18 mouse cellular contexts compared by ENCODE assay signal in genomic region chr6:54075419-54075818, GRCm38 (mm10). TPM values are rescaled to one million over a fixed set of nuclear protein-coding genes. Genes with fewer than 3 reads are reported as not detected.
DNase-seq lines count a peak whose midpoint lies in the region; ATAC-seq and TF ChIP-seq lines count a peak whose summit lies in the region.
"Had no signal": no experiment of that assay in that cellular context is flagged by ENCODE, and none has a peak within 500 bp of the region (broad histone marks: within the 10 kb centered on the region; RNA-seq: fewer than 3 reads in every experiment).

No protein-coding gene starts in this region.

- peak; percentile 28; the same call in 1 of the 2 replicates for ATAC-seq in granulocyte monocyte progenitor cell, adult 5-6 weeks (replicated peaks; ENCODE audit: poor library complexity, severe bottlenecking)

- peaks cover 70% of the 10 kb centered on the region for H3K4me1 ChIP-seq in cerebellum, adult 2 months (ENCODE audit: control insufficient read depth, insufficient read depth, low read length)

- H3K27ac ChIP-seq in cerebellum, adult 2 months (ENCODE audit: insufficient read depth, low read length) = peak overlapping the region; percentile 29
- H3K27ac ChIP-seq: forebrain, embryonic 12.5 days; heart, embryonic 13.5 days had no signal

- peak; percentile 8 for DNase-seq in 416B (ENCODE audit: low read depth)
- peak; percentile 61 for DNase-seq in adrenal gland, adult 8-10 months
- peak; percentile 75 to 87 for DNase-seq in cerebellum, adult 2 months
- DNase-seq in layer of hippocampus, adult 8-10 months (ENCODE audit: low spot score in 2 of 2) = no peak
- no peak for DNase-seq in right cerebral cortex, postnatal 25 days
- DNase-seq in lung, adult 18-20 months = no peak
- DNase-seq: gastrocnemius, postnatal 36 days; heart, postnatal 4 days; kidney, adult 2 months; layer of hippocampus, postnatal 36 days; liver; lung, adult 2 months; lung, postnatal 36 days; midbrain, embryonic 14.5 days; thymus, adult 18-20 months had no signal

- H3K4me3 ChIP-seq in cerebellum, adult 2 months (replicated peaks; ENCODE audit: insufficient read depth, low read depth, low read length) = no peak overlapping the region
- H3K4me3 ChIP-seq: forebrain, embryonic 12.5 days; heart, embryonic 13.5 days had no signal

- 17% methylated on average over 6 of the region's 6 CpGs for WGBS in cerebellum, adult 2 months

- no peak for TF ChIP-seq POLR2A in cerebellum, adult 2 months (IDR thresholded peaks at IDR 0.05; ENCODE audit: borderline replicate concordance, insufficient read depth, low read length)

- no peaks in the 10 kb centered on the region for H3K27me3 ChIP-seq in cerebellum, adult 2 months (ENCODE audit: control insufficient read depth, insufficient read depth, low read length)
- H3K27me3 ChIP-seq: forebrain, embryonic 12.5 days; heart, embryonic 13.5 days had no signal

- TF ChIP-seq CTCF in cerebellum, adult 2 months (IDR thresholded peaks at IDR 0.05; ENCODE audit: borderline replicate concordance, insufficient read depth, low read depth, low read length) = no peak

RNA-seq across cellular contexts. Expression of gene Chn2, which starts 36.1 kb away (rescaled TPM):
- 10 to 100 TPM in 2 of 4 experiments, 1 to 10 TPM in 2; 7.1 to 24.4 (median 16.6) TPM for total RNA-seq in adrenal gland, adult 8-10 months (2022)
- polyA plus RNA-seq in cerebellum, adult 2 months (2012; rRNA removed) = 574 and 684 TPM in 2 replicates
- total RNA-seq in granulocyte monocyte progenitor cell, adult 5-6 weeks (2014; fragmentation: Nextera tagmentation) = 13.6 and 15.2 TPM in 2 replicates
- 8.3 and 11.2 TPM in 2 replicates for total RNA-seq in granulocyte monocyte progenitor cell, adult 5-6 weeks (2017)
- total RNA-seq in layer of hippocampus, adult 8-10 months (2022) = 10 to 100 TPM; 22.1 to 26.4 (median 24.1) TPM

Comparison
In these comparisons a context has a peak if more than half of its experiments do, and no peak if none do; other contexts are left out.
1. DNase-seq: peak in 416B (single experiment), adrenal gland, adult 8-10 months (single experiment) and cerebellum, adult 2 months (2 of 2); none in layer of hippocampus, adult 8-10 months (0 of 2), right cerebral cortex, postnatal 25 days (single experiment) and lung, adult 18-20 months (0 of 2).